Mouse (Mus musculus) layer of hippocampus, adult 8-10 months (tissue): Measurements from ENCODE around the gene Abcb5. TPM values are rescaled to one million over a fixed set of nuclear protein-coding genes. Genes with fewer than 3 reads are reported as not detected.

Source experiments
- total RNA-seq, 4 experiments: library from RNA; stranded (reverse); gene quantifications; 2 replicates each; pipeline ENCODE4 v1.2.4; 2022

The Abcb5 gene
- total RNA-seq, 4 experiments from 2014 or later, result not detected

Other genes with a start within 250 kb of the Abcb5 start
- 1 to 10 TPM; 1.2 to 1.7 (median 1.4) TPM for gene Sp8, start 120.1 kb downstream of the Abcb5 start, total RNA-seq